ENCODE assay signal across 11 mouse cellular contexts in genomic region chr12:16958851-16959250, GRCm38 (mm10). TPM values are rescaled to one million over a fixed set of nuclear protein-coding genes. Genes with fewer than 3 reads are reported as not detected.
DNase-seq lines count a peak whose midpoint lies in the region; ATAC-seq lines count a peak whose summit lies in the region.
"Had no signal": no experiment of that assay in that cellular context is flagged by ENCODE, and none has a peak within 500 bp of the region (broad histone marks: within the 10 kb centered on the region; RNA-seq: fewer than 3 reads in every experiment).

No protein-coding gene starts in this region.

- no peaks in the 10 kb centered on the region for H3K4me1 ChIP-seq in forebrain, embryonic 14.5 days (ENCODE audit: control insufficient read depth, insufficient read depth, low read length)
- H3K4me1 ChIP-seq in forebrain, embryonic 16.5 days (replicated peaks; ENCODE audit: control insufficient read depth, insufficient read depth, low read length), result no peaks in the 10 kb centered on the region
- H3K4me1 ChIP-seq: lung, embryonic 15.5 days had no signal

- no peak overlapping the region for H3K27ac ChIP-seq in forebrain, embryonic 14.5 days (ENCODE audit: low read depth, low read length)
- H3K27ac ChIP-seq in forebrain, embryonic 16.5 days (ENCODE audit: low read length), result no peak overlapping the region
- H3K27ac ChIP-seq: lung, embryonic 15.5 days had no signal

- peak; percentile 18 for DNase-seq in forebrain, embryonic 14.5 days (ENCODE audit: low spot score)
- peak; percentile 40 for DNase-seq in testis, postnatal 10 days (ENCODE audit: low spot score)
- no peak for DNase-seq in testis, postnatal 14 days (ENCODE audit: low spot score)
- DNase-seq in thymus, postnatal 36 days, result peak; percentile 2 to 5
- no peak for DNase-seq in urinary bladder, adult 2 months (ENCODE audit: low spot score)
- no peak for DNase-seq in neural tube, embryonic 10.5 days (ENCODE audit: extremely low spot score, low spot score)
- DNase-seq: heart, adult 11 months had no signal

- no peaks in the 10 kb centered on the region for H3K27me3 ChIP-seq in forebrain, embryonic 14.5 days (replicated peaks; ENCODE audit: control insufficient read depth, insufficient read depth, low read length)
- H3K27me3 ChIP-seq in forebrain, embryonic 16.5 days (replicated peaks; ENCODE audit: control insufficient read depth, insufficient read depth, low read length), result no peaks in the 10 kb centered on the region
- H3K27me3 ChIP-seq: lung, embryonic 15.5 days had no signal

- no peak overlapping the region for H3K9ac ChIP-seq in forebrain, embryonic 14.5 days (ENCODE audit: low read length)
- no peak overlapping the region for H3K9ac ChIP-seq in forebrain, embryonic 16.5 days (replicated peaks; ENCODE audit: low read depth, low read length)
- H3K9ac ChIP-seq: lung, embryonic 15.5 days had no signal

- no peaks in the 10 kb centered on the region for H3K9me3 ChIP-seq in forebrain, embryonic 14.5 days (replicated peaks; ENCODE audit: control insufficient read depth, low read length)
- H3K9me3 ChIP-seq in forebrain, embryonic 16.5 days (ENCODE audit: control insufficient read depth, low read length), result no peaks in the 10 kb centered on the region
- H3K9me3 ChIP-seq: G1E; lung, embryonic 15.5 days had no signal

- ATAC-seq in forebrain, embryonic 14.5 days, result no peak
- no peak for ATAC-seq in forebrain, embryonic 16.5 days
- ATAC-seq in erythroblast, adult 5-6 weeks (replicated peaks; ENCODE audit: low FRiP score, poor library complexity, severe bottlenecking), result 0 out of 2 replicates have a peak, but pooled peaks have one; percentile 52

- H3K4me2 ChIP-seq in forebrain, embryonic 14.5 days (ENCODE audit: low read length), result no peak overlapping the region
- H3K4me2 ChIP-seq in forebrain, embryonic 16.5 days (ENCODE audit: low read length), result no peak overlapping the region
- H3K4me2 ChIP-seq: lung, embryonic 15.5 days had no signal

- no peak overlapping the region for H3K4me3 ChIP-seq in forebrain, embryonic 14.5 days (ENCODE audit: low read depth, low read length)
- H3K4me3 ChIP-seq in forebrain, embryonic 16.5 days (replicated peaks; ENCODE audit: low read length), result no peak overlapping the region
- H3K4me3 ChIP-seq: lung, embryonic 15.5 days had no signal

- 71% methylated on average over 1 of the region's 1 CpGs for WGBS in forebrain, embryonic 14.5 days
- 66% methylated on average over 1 of the region's 1 CpGs for WGBS in forebrain, embryonic 16.5 days

- H3K36me3 ChIP-seq in forebrain, embryonic 14.5 days (ENCODE audit: control insufficient read depth, insufficient read depth, low read length), result peaks cover 50% of the 10 kb centered on the region
- H3K36me3 ChIP-seq in forebrain, embryonic 16.5 days (ENCODE audit: control insufficient read depth, insufficient read depth), result peaks cover 19% of the 10 kb centered on the region

RNA-seq across cellular contexts. Expression of gene Pqlc3, which starts 41.4 kb away (rescaled TPM):
- 0.94 and 2.1 TPM in 2 replicates for polyA plus RNA-seq in forebrain, embryonic 14.5 days (2014; fragmentation: Nextera tagmentation; extraction: Ambion mirVana)
- polyA plus RNA-seq in forebrain, embryonic 16.5 days (2015; fragmentation: Nextera tagmentation; extraction: Ambion mirVana), result 1.5 and 1.8 TPM in 2 replicates
- 18.0 and 34.0 TPM in 2 replicates for total RNA-seq in erythroblast, adult 5-6 weeks (2015; ENCODE audit: low replicate concordance)
- 9.5 and 20.1 TPM in 2 replicates for total RNA-seq in erythroblast, adult 5-6 weeks (2017; ENCODE audit: low replicate concordance)
- 23.4 and 24.4 TPM in 2 replicates for polyA plus RNA-seq in urinary bladder, adult 2 months (2012; rRNA removed)

RNA-seq across cellular contexts. Expression of gene 2410004P03Rik, which starts 52.7 kb away (rescaled TPM):
- 2.8 and 4.9 TPM in 2 replicates for polyA plus RNA-seq in forebrain, embryonic 14.5 days (2014; fragmentation: Nextera tagmentation; extraction: Ambion mirVana)
- polyA plus RNA-seq in forebrain, embryonic 16.5 days (2015; fragmentation: Nextera tagmentation; extraction: Ambion mirVana), result 3.0 and 4.3 TPM in 2 replicates
- not detected in 2 replicates for total RNA-seq in erythroblast, adult 5-6 weeks (2015; ENCODE audit: low replicate concordance)
- total RNA-seq in erythroblast, adult 5-6 weeks (2017; ENCODE audit: low replicate concordance), result not detected in 2 replicates
- polyA plus RNA-seq in urinary bladder, adult 2 months (2012; rRNA removed), result 0.07 and 0.47 TPM in 2 replicates
- polyA plus RNA-seq: G1E had no signal

Comparison
In these comparisons a context has a peak if more than half of its experiments do, and no peak if none do; other contexts are left out.
1. DNase-seq: peak in forebrain, embryonic 14.5 days (single experiment), testis, postnatal 10 days (single experiment) and thymus, postnatal 36 days (2 of 2); none in testis, postnatal 14 days (single experiment), urinary bladder, adult 2 months (single experiment) and neural tube, embryonic 10.5 days (single experiment).